Mouse (Mus musculus) stomach, embryonic 15.5 days (tissue): ENCODE results near the gene E130116L18Rik. TPM values are rescaled to one million over a fixed set of nuclear protein-coding genes. Genes with fewer than 3 reads are reported as not detected.
"Not testable (repeated sequence)": the region's sequence is repeated elsewhere in the genome, so short reads cannot be mapped to it uniquely, and the experiment has no call there.

Source experiments
- ATAC-seq: fragments of 200-750 bp; cut with Nextera tagmentation; 2 replicates; pipeline ENCODE4 v1.8.0; 2017; ENCODE audit warnings: low read depth, moderate number of reproducible peaks, moderate TSS enrichment; ENCODE audit not compliant: insufficient read depth, low FRiP score
- H3K27ac ChIP-seq: fragments of 300-500 bp; sonication (generic); 2 replicates; pipeline ENCODE4 v1.5.1; 2015; ENCODE audit warnings: mild to moderate bottlenecking, inconsistent platforms
- H3K27me3 ChIP-seq: fragments of 300-500 bp; sonication (generic); replicated peaks from 2 replicates; pipeline ENCODE4 v1.6.1; 2015; ENCODE audit warnings: inconsistent platforms
- H3K36me3 ChIP-seq: fragments of 300-500 bp; sonication (generic); 2 replicates; pipeline ENCODE4 v1.6.1; 2015; ENCODE audit warnings: inconsistent platforms
- H3K4me1 ChIP-seq: fragments of 300-500 bp; sonication (generic); 2 replicates; pipeline ENCODE4 v1.6.1; 2015; ENCODE audit warnings: inconsistent platforms
- H3K4me2 ChIP-seq: fragments of 300-500 bp; sonication (generic); 2 replicates; pipeline ENCODE4 v1.6.1; 2015; ENCODE audit warnings: mild to moderate bottlenecking, inconsistent platforms
- H3K4me3 ChIP-seq: fragments of 300-500 bp; sonication (generic); replicated peaks from 2 replicates; pipeline ENCODE4 v1.5.1; 2015; ENCODE audit warnings: inconsistent platforms
- H3K9ac ChIP-seq: fragments of 300-500 bp; sonication (generic); 2 replicates; pipeline ENCODE4 v1.6.1; 2015; ENCODE audit warnings: inconsistent platforms
- H3K9me3 ChIP-seq: fragments of 300-500 bp; sonication (generic); 2 replicates; pipeline ENCODE4 v1.6.1; 2016; ENCODE audit warnings: inconsistent platforms
- WGBS: fragments of 180-500 bp; shearing (Covaris S2); methylation state at CpG from one replicate; pipeline ENCODE4 v1.1.7; 2015; 5-methylcytosine and 5-hydroxymethylcytosine counted together
- polyA plus RNA-seq: library from polyadenylated mRNA; unstranded; fragments of >200 nt; fragmentation: Nextera tagmentation; extraction: Ambion mirVana; gene quantifications from 2 replicates; pipeline ENCODE4 v1.2.1, GENCODE M21; 2015

E130116L18Rik gene
- polyA plus RNA-seq, 1 experiment from 2014 or later: not detected

GRCm38 (mm10) chr5:25179284-25179683 is 43.7 kb downstream of the E130116L18Rik start:
- Histone ChIP-seq H3K36me3 (no peaks in the 10 kb centered on the region), H3K27ac (no peak overlapping the region), H3K9me3 (no peaks in the 10 kb centered on the region), H3K4me3 (no peak overlapping the region), H3K4me1 (no peaks in the 10 kb centered on the region), H3K9ac (no peak overlapping the region), H3K4me2 (no peak overlapping the region), H3K27me3 (no peaks in the 10 kb centered on the region)
- no peak for ATAC-seq
- 95% methylated on average over 4 of the region's 4 CpGs for WGBS

GRCm38 (mm10) chr5:25178543-25178942 is 44.4 kb downstream of the E130116L18Rik start:
- not testable (repeated sequence) for H3K4me2 ChIP-seq, ATAC-seq
- WGBS: 88% methylated on average over 4 of the region's 4 CpGs

GRCm38 (mm10) chr5:25177937-25178336 is 45.0 kb downstream of the E130116L18Rik start:
- not testable (repeated sequence) for H3K4me3 ChIP-seq, H3K9me3 ChIP-seq, H3K4me2 ChIP-seq, ATAC-seq, H3K27me3 ChIP-seq, H3K36me3 ChIP-seq, H3K4me1 ChIP-seq, H3K27ac ChIP-seq, H3K9ac ChIP-seq
- 90% methylated on average over 5 of the region's 5 CpGs for WGBS

More at GRCm38 (mm10) chr5:25178543-25178942, 44.4 kb downstream of the E130116L18Rik start:
- not testable (repeated sequence) for H3K9ac ChIP-seq, H3K27ac ChIP-seq, H3K4me1 ChIP-seq, H3K4me3 ChIP-seq, H3K27me3 ChIP-seq, H3K9me3 ChIP-seq, H3K36me3 ChIP-seq

Other genes starting within 250 kb of the E130116L18Rik start
- gene Prkag2, start 122.5 kb downstream of the E130116L18Rik start, polyA plus RNA-seq: 41.3 and 44.0 TPM in 2 replicates
- not detected in 2 replicates for gene Galntl5, start 41.7 kb downstream of the E130116L18Rik start, polyA plus RNA-seq
- gene Galnt11, start 1.2 kb downstream of the E130116L18Rik start, polyA plus RNA-seq: 35.5 and 38.6 TPM in 2 replicates